Mouse (Mus musculus): ENCODE results near the gene Nim1k.
"Not testable (repeated sequence)": the region's sequence is repeated elsewhere in the genome, so short reads cannot be mapped to it uniquely, and the experiment has no call there.

Gene Nim1k

DNA sequence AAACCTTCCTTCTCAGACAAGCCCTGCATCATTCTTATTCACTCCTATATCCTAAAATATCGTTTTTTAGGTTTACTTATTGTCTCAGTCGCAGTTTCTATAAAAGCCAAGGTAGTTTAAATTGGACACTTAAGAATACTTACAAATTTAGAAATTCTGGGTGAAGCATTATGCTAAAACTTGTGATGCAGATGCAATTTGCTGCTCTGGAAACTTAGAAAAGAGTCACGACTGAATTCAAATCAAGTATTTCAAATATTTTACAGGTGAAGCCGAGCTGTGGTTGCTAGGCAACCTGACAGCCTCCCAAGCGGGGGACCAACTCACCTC, 66.0 kb downstream of the Nim1k start:
- DNase-seq (ENCODE audit: low read depth, low spot score): no peak

DNA sequence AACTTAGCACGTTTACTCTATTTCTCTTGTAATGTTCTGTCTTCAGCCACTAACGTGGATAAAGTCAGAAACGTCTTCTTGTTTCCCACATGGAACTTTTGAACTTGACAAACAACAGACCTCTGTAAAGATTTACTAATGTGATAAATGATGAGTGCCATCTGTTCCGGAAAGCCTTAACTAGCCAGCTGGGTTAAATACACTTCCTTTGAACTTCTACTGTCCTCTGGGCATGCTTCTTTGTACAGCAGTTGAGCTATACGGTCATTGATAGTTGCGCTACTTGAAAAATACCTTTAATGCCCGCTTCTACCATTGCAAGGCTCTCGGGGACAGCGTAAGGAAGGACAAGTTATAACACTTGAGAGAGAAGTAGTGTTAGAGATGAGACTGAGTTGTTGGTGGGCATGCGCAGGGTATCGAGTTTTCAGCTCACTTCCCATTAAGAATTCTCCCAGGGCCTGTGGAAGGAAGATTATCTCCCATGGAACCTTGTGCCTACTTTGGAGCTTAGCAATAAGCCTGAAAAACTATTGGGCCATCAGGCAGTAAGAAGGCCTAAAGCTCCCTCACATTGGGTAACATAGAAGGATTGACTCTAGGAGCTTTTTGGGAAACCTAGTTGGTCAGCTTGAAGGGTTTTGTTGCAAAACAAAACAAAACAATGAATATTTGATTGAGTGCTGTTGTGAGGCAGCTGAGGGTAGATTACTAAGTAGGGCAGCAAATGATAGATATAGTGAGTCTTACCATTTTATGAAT, 71.1 kb downstream of the Nim1k start:
- DNase-seq (ENCODE audit: low read depth, low spot score): no peak

DNA sequence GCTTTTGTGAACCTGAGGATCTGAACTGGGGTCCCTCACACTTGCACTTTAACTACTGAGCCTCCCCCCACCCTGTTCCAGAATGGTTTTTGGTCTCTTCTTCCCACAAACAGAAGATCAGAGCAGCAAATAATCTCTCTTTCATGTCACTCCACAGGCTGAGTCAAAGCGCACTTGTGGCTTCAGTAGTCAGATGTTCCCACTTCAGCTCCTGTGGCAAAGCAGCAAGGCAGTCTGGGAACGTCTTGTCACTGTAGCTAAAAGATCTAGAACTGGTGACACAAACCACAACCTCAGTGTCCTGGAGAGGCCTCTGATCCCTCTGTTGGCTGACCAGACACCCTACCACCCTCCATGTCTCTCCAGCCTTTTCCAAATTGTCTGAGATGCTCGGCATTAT, 74.5 kb downstream of the Nim1k start:
- no peak for DNase-seq (ENCODE audit: low read depth, low spot score)

DNA sequence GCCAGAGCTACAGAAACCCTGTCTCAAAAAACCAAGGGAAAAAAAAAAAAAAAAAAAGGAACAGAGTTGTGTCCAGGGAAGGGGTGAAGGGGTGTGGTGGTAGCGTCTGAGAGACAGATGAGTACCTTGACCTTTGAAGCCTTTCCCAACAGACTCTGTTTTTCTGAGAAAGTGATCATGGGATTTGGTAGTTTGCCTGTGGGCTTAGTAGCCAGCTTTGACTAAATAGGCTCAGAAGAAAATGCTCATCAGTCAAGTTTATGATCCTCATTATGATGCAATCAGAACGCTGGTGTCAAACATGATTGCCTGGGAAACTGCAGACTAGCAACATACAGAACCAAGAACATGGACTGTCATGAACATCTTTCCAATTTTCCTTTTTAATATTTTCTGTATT, 76.0 kb downstream of the Nim1k start:
- DNase-seq (ENCODE audit: low read depth, low spot score): no peak

DNA sequence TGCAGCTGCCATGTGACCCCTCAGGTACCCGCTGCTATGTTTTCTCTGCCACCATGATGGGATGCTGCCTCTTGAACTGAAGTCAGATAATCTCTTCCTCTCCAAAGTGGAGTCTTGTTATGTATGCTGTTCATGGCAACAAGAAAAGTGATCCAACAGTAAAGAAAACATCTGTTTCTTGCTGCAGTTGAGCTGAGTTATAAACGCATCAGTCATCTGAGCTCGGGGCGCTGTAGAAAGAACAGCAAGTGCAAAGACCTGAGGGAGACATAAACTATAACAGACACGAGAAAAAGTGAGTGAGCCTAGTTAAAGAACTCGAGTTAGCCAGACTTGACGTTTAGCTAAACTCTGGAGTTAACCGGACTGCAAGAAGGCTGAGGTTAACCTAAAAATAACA, 76.9 kb downstream of the Nim1k start:
- DNase-seq (ENCODE audit: low read depth, low spot score): no peak

DNA sequence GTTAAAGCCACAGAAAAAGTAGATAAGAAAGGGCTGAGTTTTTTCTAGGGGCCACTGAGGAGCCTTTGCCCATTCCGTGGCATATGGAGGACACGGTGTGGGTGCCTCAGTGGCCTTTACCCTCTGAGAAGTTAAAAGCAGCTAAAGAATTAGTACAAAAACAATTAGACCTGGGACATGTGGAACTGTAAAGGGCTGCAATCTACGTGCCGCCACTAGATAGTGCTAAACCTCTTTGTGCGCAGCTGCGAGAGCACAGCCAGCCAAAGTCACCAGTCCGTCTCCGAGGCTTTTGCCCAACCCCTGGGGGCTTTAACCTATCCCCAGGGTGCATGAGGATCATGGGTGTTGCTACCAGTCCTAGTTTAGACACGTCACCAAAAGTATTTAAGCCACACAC, 94.3 kb downstream of the Nim1k start:
- DNase-seq (ENCODE audit: low read depth, low spot score): not testable (repeated sequence)
